Mouse (Mus musculus) cerebellum, postnatal 25 days (tissue): Measurements from ENCODE around the gene 4930512M02Rik.
"Not testable (repeated sequence)": the region's sequence is repeated elsewhere in the genome, so short reads cannot be mapped to it uniquely, and the experiment has no call there.

Experiments
- DNase-seq, 2 experiments: peaks; one replicate each; pipeline ENCODE4 v3.0.0; 2021; ENCODE audit warnings: mixed read lengths in 2 of 2

Gene 4930512M02Rik

GRCm38 (mm10) chr11:11627735-11628134, at the start of gene 4930512M02Rik:
Gene 4930512M02Rik (minus strand): TSS chr11:11627835.
- not testable (repeated sequence) for DNase-seq

GRCm38 (mm10) chr11:11677165-11677564, 49.5 kb upstream of the 4930512M02Rik start:
- no peak for DNase-seq

- DNase-seq: no peak
Measured at GRCm38 (mm10) chr11:11676068-11676741, 48.6 kb upstream of the 4930512M02Rik start.

- no peak for DNase-seq
Measured at GRCm38 (mm10) chr11:11675063-11675462, 47.4 kb upstream of the 4930512M02Rik start.

GRCm38 (mm10) chr11:11672974-11673373, 45.3 kb upstream of the 4930512M02Rik start:
- no peak for DNase-seq

- no peak for DNase-seq
Measured at GRCm38 (mm10) chr11:11667922-11668290, 40.3 kb upstream of the 4930512M02Rik start.

- no peak for DNase-seq
Measured at GRCm38 (mm10) chr11:11667254-11667921, 39.8 kb upstream of the 4930512M02Rik start.

- no peak for DNase-seq
Measured at GRCm38 (mm10) chr11:11660651-11661050, 33.0 kb upstream of the 4930512M02Rik start.

GRCm38 (mm10) chr11:11658834-11659233, 31.2 kb upstream of the 4930512M02Rik start:
- no peak for DNase-seq

- no peak for DNase-seq
Measured at GRCm38 (mm10) chr11:11657634-11658033, 30.0 kb upstream of the 4930512M02Rik start.

GRCm38 (mm10) chr11:11656995-11657530, 29.4 kb upstream of the 4930512M02Rik start:
- DNase-seq: no peak

GRCm38 (mm10) chr11:11656388-11656787, 28.8 kb upstream of the 4930512M02Rik start:
- DNase-seq: no peak

GRCm38 (mm10) chr11:11644303-11644702, 16.7 kb upstream of the 4930512M02Rik start:
- no peak for DNase-seq

GRCm38 (mm10) chr11:11624073-11624705, 3.4 kb downstream of the 4930512M02Rik start:
- DNase-seq: no peak

- DNase-seq: no peak
Measured at GRCm38 (mm10) chr11:11609243-11609642, 18.4 kb downstream of the 4930512M02Rik start.

GRCm38 (mm10) chr11:11587327-11587726, 40.3 kb downstream of the 4930512M02Rik start:
- no peak for DNase-seq

GRCm38 (mm10) chr11:11586423-11586822, 41.2 kb downstream of the 4930512M02Rik start:
- no peak for DNase-seq

- DNase-seq: no peak
Measured at GRCm38 (mm10) chr11:11573691-11574090, 53.9 kb downstream of the 4930512M02Rik start.

- no peak for DNase-seq
Measured at GRCm38 (mm10) chr11:11570747-11571146, 56.9 kb downstream of the 4930512M02Rik start.

- no peak for DNase-seq
Measured at GRCm38 (mm10) chr11:11569466-11570132, 58.0 kb downstream of the 4930512M02Rik start.

- DNase-seq: no peak
Measured at GRCm38 (mm10) chr11:11568033-11568432, 59.6 kb downstream of the 4930512M02Rik start.

GRCm38 (mm10) chr11:11565146-11565820, 62.4 kb downstream of the 4930512M02Rik start:
- no peak for DNase-seq
